Mouse (Mus musculus): ENCODE data around the gene Stk32c. TPM values are rescaled to one million over a fixed set of nuclear protein-coding genes. Genes with fewer than 3 reads are reported as not detected.

The Stk32c gene
- polyA plus RNA-seq, 1 experiment = 7.5 TPM

DNA sequence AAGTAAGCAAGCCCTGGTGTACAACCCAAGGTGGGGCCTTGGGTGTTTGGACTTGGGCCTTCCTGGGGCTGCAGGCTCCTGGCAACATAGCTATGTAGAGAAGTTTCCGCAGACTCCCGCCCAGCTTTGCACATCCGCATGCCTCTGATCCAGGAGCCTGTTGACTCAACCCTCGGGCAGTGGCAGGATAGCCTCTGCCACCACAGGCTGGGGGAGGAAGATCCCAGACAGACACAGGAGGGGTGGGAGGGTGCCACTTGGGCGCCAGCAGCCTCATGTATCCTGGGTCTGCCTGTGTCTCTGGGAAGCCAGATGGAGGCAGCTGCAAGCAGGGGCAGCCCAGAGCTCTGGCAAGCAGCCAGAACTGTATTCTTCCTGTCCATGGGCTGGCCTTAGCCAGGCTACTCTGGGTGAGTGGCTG, 38.8 kb upstream of the Stk32c start:
- Histone ChIP-seq H3K27ac (ENCODE audit: insufficient read depth, low read length) (0 out of 2 replicates have a peak overlapping the region, but pooled peaks have one; percentile 0), H3K4me1 (ENCODE audit: control insufficient read depth, insufficient read depth, insufficient read length) (peaks cover 7% of the 10 kb centered on the region), H3K27me3 (ENCODE audit: control insufficient read depth, insufficient read depth, low read length) (peaks cover 4% of the 10 kb centered on the region), H3K36me3 (ENCODE audit: control insufficient read depth, insufficient read depth, low read length) (no peaks in the 10 kb centered on the region), H3K4me3 (ENCODE audit: extremely low read depth, insufficient read depth, insufficient read length) (no peak overlapping the region)
- TF ChIP-seq CTCF (IDR thresholded peaks at IDR 0.05; ENCODE audit: extremely low read depth, insufficient read depth, insufficient read length, insufficient replicate concordance) (no peak), POLR2A (IDR thresholded peaks at IDR 0.05; ENCODE audit: low read depth, low read length) (no peak)
- WGBS = 85% methylated on average over 5 of the region's 5 CpGs
- DNase-seq (ENCODE audit: low read depth in 1 of 2, low spot score in 2 of 2) = no peak

DNA sequence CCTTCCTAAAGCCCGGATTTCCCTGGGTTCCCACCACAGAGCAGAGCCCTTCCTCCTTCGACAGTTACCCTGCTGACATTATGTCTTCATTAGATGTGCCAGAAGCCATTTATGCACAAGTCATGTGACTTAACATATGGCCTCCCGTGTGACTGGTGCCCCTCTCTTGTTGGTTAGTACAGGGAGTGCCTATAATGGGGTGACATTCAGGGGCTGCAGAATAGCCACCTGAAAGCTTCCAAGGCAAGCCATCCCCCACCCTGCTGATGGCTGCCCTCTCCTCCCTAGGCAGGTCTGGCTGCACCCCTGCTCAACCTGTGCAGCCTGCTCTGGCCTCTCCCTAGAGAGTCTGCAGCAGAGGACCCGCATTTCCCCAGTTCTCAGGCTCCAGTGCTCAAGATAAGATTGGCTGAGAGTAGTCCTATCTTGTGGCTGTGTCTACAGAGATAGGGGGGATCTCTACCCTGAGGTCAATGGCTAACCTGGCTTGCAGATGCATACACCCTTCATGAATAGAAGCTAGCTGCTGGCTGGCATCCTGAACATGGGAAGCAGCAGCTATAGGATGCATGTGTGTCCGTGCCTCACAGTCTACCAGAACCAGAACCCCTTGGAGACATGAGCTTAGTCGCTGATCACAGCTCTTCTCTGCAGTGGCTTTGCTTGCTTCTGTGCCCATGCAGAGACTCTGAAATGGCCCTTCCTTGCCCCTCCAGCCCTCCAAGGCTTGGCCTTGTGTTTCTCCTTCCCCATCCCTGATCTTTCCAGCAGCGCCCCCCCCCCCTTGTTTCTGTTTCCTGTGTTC, 36.5 kb upstream of the Stk32c start:
- Histone ChIP-seq H3K36me3 (ENCODE audit: control insufficient read depth, insufficient read depth, low read length) (no peaks in the 10 kb centered on the region), H3K27ac (ENCODE audit: insufficient read depth, low read length) (no peak overlapping the region; the same call in 1 of the 2 replicates), H3K4me1 (ENCODE audit: control insufficient read depth, insufficient read depth, insufficient read length) (peaks cover 7% of the 10 kb centered on the region), H3K27me3 (ENCODE audit: control insufficient read depth, insufficient read depth, low read length) (peaks cover 4% of the 10 kb centered on the region), H3K4me3 (ENCODE audit: extremely low read depth, insufficient read depth, insufficient read length) (no peak overlapping the region)
- TF ChIP-seq POLR2A (IDR thresholded peaks at IDR 0.05; ENCODE audit: low read depth, low read length) (no peak), CTCF (IDR thresholded peaks at IDR 0.05; ENCODE audit: extremely low read depth, insufficient read depth, insufficient read length, insufficient replicate concordance) (no peak)
- DNase-seq (ENCODE audit: low read depth in 1 of 2, low spot score in 2 of 2) = no peak
- 45% methylated on average over 7 of the region's 7 CpGs for WGBS

DNA sequence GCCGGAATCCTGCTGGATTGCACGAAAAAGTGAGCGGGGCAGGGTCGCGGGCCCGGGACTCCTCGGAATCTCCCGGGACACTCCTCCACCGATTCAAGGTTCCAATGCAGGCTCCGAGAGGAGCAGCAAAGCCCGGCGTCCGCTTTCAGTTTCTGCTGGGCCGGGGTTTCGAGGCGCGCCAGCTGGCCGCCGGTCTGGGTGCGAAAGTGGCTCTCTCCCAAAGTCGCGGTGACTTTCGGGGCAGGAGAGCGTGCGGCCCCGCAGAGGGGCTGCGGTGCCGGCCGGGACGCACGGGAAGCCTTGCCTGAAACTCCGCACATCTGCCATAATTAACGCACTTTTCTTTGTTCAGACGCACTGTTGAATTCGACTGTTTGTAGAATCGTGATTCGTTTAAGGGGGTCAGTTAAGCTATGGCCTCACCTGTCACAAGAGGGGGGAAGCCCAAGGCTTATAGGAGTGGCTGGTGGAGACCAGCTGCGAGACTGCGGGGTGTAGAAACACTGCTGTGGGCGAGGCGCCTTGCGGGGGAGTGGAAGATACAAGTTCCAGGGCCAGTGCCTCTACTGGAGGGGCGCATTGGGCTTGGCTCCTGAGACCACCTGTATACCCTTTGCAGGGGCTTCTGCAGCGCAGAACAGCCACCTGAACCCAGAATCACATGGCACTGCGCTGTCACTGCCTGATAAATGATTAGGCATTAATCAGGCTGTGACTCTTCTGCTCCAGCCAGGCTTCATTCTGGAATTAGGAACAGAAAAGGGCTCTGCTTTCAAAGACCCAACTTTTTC, 35.7 kb upstream of the Stk32c start:
- peaks cover 4% of the 10 kb centered on the region for H3K27me3 ChIP-seq (ENCODE audit: control insufficient read depth, insufficient read depth, low read length)
- WGBS = 4% methylated on average over 45 of the region's 45 CpGs
- peak overlapping the region; percentile 80 for H3K4me3 ChIP-seq (ENCODE audit: extremely low read depth, insufficient read depth, insufficient read length)
- TF ChIP-seq POLR2A (IDR thresholded peaks at IDR 0.05; ENCODE audit: low read depth, low read length) (no peak), CTCF (IDR thresholded peaks at IDR 0.05; ENCODE audit: extremely low read depth, insufficient read depth, insufficient read length, insufficient replicate concordance) (no peak)
- peaks cover 7% of the 10 kb centered on the region for H3K4me1 ChIP-seq (ENCODE audit: control insufficient read depth, insufficient read depth, insufficient read length)
- H3K36me3 ChIP-seq (ENCODE audit: control insufficient read depth, insufficient read depth, low read length) = no peaks in the 10 kb centered on the region
- no peak for DNase-seq (ENCODE audit: low read depth in 1 of 2, low spot score in 2 of 2)
- H3K27ac ChIP-seq (ENCODE audit: insufficient read depth, low read length) = peak overlapping the region; percentile 70

DNA sequence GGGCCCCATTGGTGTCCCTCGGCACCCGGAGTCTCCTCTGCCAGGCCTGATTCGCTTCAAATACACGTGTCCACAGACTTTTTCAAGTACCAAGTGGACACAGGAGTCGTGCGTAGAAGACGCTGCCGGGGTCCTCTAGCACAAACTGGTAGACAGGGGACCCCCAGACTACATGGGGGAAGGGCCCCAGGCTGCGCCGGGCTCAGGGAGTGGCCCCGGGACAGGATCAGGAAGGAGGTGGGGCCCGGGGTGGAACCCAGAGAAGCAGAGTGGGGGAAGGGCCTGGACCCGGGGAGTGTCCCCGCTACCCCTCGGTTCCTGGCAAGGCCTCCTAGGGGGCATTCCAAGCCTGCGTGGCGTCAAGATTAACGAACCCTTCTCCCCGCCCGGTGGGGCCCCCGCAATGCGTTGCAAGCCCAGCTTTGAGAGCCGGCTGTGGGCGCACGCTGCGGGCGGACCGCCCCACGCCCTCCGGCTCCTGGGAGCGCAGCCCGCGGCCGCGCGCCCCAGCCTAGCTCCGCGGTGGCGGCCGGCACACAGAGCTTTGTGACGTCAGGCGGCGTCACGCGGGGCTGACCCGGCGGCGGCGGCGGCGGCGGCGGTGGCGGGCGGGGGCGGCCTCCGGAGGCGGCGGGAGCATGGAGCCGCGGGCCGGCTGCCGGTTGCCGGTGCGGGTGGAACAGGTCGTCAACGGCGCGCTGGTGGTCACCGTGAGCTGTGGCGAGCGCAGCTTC, 34.9 kb upstream of the Stk32c start, which contains the start of gene Pwwp2b:
Gene Pwwp2b (plus strand): TSS at position 602 of the 734 bp plus-strand sequence.
- peaks cover 7% of the 10 kb centered on the region for H3K4me1 ChIP-seq (ENCODE audit: control insufficient read depth, insufficient read depth, insufficient read length)
- H3K27ac ChIP-seq (ENCODE audit: insufficient read depth, low read length) = peak within 1 kb of the TSS; percentile 70
- 1% methylated on average over 67 of the region's 72 CpGs for WGBS
- H3K36me3 ChIP-seq (ENCODE audit: control insufficient read depth, insufficient read depth, low read length) = no peaks in the 10 kb centered on the region
- no peak for TF ChIP-seq CTCF (IDR thresholded peaks at IDR 0.05; ENCODE audit: extremely low read depth, insufficient read depth, insufficient read length, insufficient replicate concordance)
- peak; percentile 15 for TF ChIP-seq POLR2A (IDR thresholded peaks at IDR 0.05; ENCODE audit: low read depth, low read length)
- peaks cover 4% of the 10 kb centered on the region for H3K27me3 ChIP-seq (ENCODE audit: control insufficient read depth, insufficient read depth, low read length)
- DNase-seq (ENCODE audit: low read depth in 1 of 2, low spot score in 2 of 2) = peak in 1 of 2 experiments; percentile 66
- peak within 1 kb of the TSS; percentile 80 for H3K4me3 ChIP-seq (ENCODE audit: extremely low read depth, insufficient read depth, insufficient read length)

DNA sequence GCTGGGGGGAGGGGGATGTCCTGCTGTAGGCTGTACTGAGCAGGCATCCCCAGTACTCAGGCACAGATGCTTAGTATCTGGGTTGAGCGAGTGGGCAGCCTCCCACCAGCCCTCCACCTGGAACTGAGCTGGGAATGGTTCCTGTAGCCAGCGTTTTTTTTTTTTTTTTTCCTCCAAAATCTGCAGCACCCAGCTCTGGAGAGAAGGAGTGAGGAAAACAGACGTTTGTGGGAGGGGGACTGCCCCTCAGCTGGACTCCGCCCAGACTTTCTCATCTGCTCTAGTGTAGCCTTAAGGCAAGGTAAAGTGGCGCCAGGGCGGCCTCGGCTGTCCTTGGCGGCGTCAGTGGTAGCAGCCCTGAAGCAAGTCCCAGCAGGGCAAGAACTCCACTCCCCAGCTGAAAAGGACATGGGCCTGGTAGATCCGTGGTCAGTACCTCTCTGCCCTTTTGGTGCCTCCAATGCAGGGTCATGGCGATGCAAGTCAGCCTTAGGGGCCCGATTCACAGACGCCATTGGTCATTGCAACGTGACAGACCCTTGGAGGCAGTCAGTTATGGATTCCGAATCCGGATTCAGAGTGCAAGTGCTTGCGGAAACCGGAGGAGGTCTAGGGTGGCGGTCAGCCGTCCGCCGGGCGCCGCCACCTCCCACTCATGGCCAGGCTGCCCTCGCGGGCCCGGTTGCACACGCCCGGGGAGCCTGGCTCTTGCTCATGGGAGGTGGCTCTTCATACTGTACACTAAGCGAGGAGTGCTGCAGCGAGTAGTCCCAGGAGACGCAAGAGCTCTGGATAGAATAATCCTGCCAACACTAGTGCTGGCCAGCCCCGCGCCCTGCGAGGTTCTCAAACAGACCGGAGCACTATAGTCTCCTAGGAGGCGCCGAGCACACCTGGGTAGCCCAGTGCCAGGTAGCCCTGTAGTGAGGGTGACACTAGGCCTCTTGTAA, 34.1 kb upstream of the Stk32c start:
- peak overlapping the region; percentile 68 for H3K27ac ChIP-seq (ENCODE audit: insufficient read depth, low read length)
- H3K36me3 ChIP-seq (ENCODE audit: control insufficient read depth, insufficient read depth, low read length) = no peaks in the 10 kb centered on the region
- TF ChIP-seq CTCF (IDR thresholded peaks at IDR 0.05; ENCODE audit: extremely low read depth, insufficient read depth, insufficient read length, insufficient replicate concordance) = no peak
- no peak for TF ChIP-seq POLR2A (IDR thresholded peaks at IDR 0.05; ENCODE audit: low read depth, low read length)
- H3K4me3 ChIP-seq (ENCODE audit: extremely low read depth, insufficient read depth, insufficient read length) = peak overlapping the region; percentile 80
- H3K27me3 ChIP-seq (ENCODE audit: control insufficient read depth, insufficient read depth, low read length) = peaks cover 4% of the 10 kb centered on the region
- WGBS = 58% methylated on average over 38 of the region's 38 CpGs
- H3K4me1 ChIP-seq (ENCODE audit: control insufficient read depth, insufficient read depth, insufficient read length) = peaks cover 7% of the 10 kb centered on the region
- no peak for DNase-seq (ENCODE audit: low read depth in 1 of 2, low spot score in 2 of 2)

Data from spleen, adult 2 months (tissue).